Mouse (Mus musculus) bone marrow macrophage, adult 2 months (primary cell): ENCODE results near the gene Ttll5.

Experiments used
- CTCF ChIP-seq: IDR thresholded peaks from 2 replicates; pipeline ENCODE4 v1.5.1; 2012; ENCODE audit warnings: low read depth, mild to moderate bottlenecking, low read length, moderate library complexity
- POLR2A ChIP-seq: IDR thresholded peaks from 2 replicates; pipeline ENCODE4 v1.6.1; 2012; ENCODE audit warnings: mild to moderate bottlenecking, low read depth, low read length, borderline replicate concordance

- TF ChIP-seq CTCF (no peak), POLR2A (no peak)
These were observed 155.5 kb downstream of the Ttll5 start for GRCm38 (mm10) chr12:85979996-85980395.
